Mouse (Mus musculus) embryonic facial prominence, embryonic 14.5 days (tissue): Measurements from ENCODE around the gene Olfr502. TPM values are rescaled to one million over a fixed set of nuclear protein-coding genes. Genes with fewer than 3 reads are reported as not detected.
"Not testable (repeated sequence)": the region's sequence is repeated elsewhere in the genome, so short reads cannot be mapped to it uniquely, and the experiment has no call there.

ENCODE experiments used
- ATAC-seq: fragments of 200-750 bp; cut with Nextera tagmentation; 2 replicates; pipeline ENCODE4 v1.8.0; 2017; ENCODE audit warnings: low read depth, moderate number of reproducible peaks, moderate TSS enrichment
- DNase-seq: peaks from one replicate; pipeline ENCODE4 v3.0.0-alpha.2; 2015; ENCODE audit warnings: low spot score
- H3K27ac ChIP-seq: fragments of 300-500 bp; sonication (generic); replicated peaks from 2 replicates; pipeline ENCODE4 v1.5.1; 2014; ENCODE audit warnings: low read depth, mild to moderate bottlenecking, low read length, moderate library complexity
- H3K27me3 ChIP-seq: fragments of 300-500 bp; sonication (generic); replicated peaks from 2 replicates; pipeline ENCODE4 v1.6.1; 2014; ENCODE audit warnings: low read length; ENCODE audit not compliant: control insufficient read depth, insufficient read depth
- H3K36me3 ChIP-seq: fragments of 300-500 bp; sonication (generic); 2 replicates; pipeline ENCODE4 v1.6.1; 2014; ENCODE audit warnings: low read length, mixed read lengths; ENCODE audit not compliant: control insufficient read depth, insufficient read depth
- H3K4me1 ChIP-seq: fragments of 300-500 bp; sonication (generic); 2 replicates; pipeline ENCODE4 v1.6.1; 2014; ENCODE audit warnings: antibody characterized with exemption, low read length; ENCODE audit not compliant: control insufficient read depth, insufficient read depth
- H3K4me2 ChIP-seq: fragments of 300-500 bp; sonication (generic); 2 replicates; pipeline ENCODE4 v1.6.1; 2014; ENCODE audit warnings: low read depth, mild to moderate bottlenecking, low read length, moderate library complexity, mixed read lengths
- H3K4me3 ChIP-seq: fragments of 300-500 bp; sonication (generic); 2 replicates; pipeline ENCODE4 v1.5.1; 2014; ENCODE audit warnings: low read depth, mild to moderate bottlenecking, low read length
- H3K9ac ChIP-seq: fragments of 300-500 bp; sonication (generic); 2 replicates; pipeline ENCODE4 v1.6.1; 2014; ENCODE audit warnings: low read depth, mild to moderate bottlenecking, low read length, moderate library complexity, mixed read lengths
- H3K9me3 ChIP-seq: fragments of 300-500 bp; sonication (generic); 2 replicates; pipeline ENCODE4 v1.6.1; 2016; ENCODE audit warnings: low read length; ENCODE audit not compliant: control insufficient read depth
- WGBS: fragments of 180-500 bp; shearing (Covaris S2); extraction: QIAGEN DNeasy Blood & Tissue Kit; methylation state at CpG from one replicate; pipeline ENCODE4 v1.1.7; 2014; 5-methylcytosine and 5-hydroxymethylcytosine counted together
- polyA plus RNA-seq: library from polyadenylated mRNA; unstranded; fragments of >200 nt; fragmentation: Nextera tagmentation; extraction: Ambion mirVana; gene quantifications from 2 replicates; pipeline ENCODE4 v1.2.1, GENCODE M21; 2014

Gene Olfr502
- 0.07 TPM in 1 of 2 replicates, not detected in the other for polyA plus RNA-seq

DNA sequence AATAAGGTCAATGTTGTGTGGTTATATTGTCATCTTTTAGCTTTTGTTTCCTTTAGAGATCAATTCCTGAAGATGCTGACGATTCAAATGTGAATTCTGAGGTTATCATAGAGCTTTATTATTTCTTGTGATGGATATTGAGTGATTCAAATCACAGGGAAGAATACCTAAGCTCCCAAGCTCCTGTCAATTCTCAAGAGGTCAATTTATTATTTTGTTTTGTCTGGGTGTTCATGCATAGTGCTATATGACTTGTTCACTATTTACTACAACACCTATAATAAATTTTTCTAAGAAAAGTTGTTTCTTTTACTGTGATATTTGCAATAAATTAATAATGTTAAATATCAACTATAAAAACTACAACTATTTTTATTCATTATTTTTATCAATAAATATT, at the start of gene Olfr502:
Olfr502 (minus strand) TSS at position 101 of the 400 bp plus-strand sequence.
- Histone ChIP-seq H3K36me3 (no peaks in the 10 kb centered on the region), H3K9ac (no peak within 1 kb of the TSS), H3K9me3 (no peaks in the 10 kb centered on the region), H3K4me3 (no peak within 1 kb of the TSS), H3K27ac (no peak within 1 kb of the TSS), H3K4me2 (no peak within 1 kb of the TSS), H3K4me1 (no peaks in the 10 kb centered on the region), H3K27me3 (no peaks in the 10 kb centered on the region)
- DNase-seq: no peak
- 80% methylated on average over 1 of the region's 1 CpGs for WGBS
- no peak for ATAC-seq

- H3K27me3 ChIP-seq: no peaks in the 10 kb centered on the region
- ATAC-seq (no peak), DNase-seq (no peak)
- H3K27ac ChIP-seq: no peak within 1 kb of the TSS
- no peak within 1 kb of the TSS for H3K9ac ChIP-seq
- no peaks in the 10 kb centered on the region for H3K36me3 ChIP-seq
- no peaks in the 10 kb centered on the region for H3K4me1 ChIP-seq
- H3K4me2 ChIP-seq: no peak within 1 kb of the TSS
- H3K9me3 ChIP-seq: no peaks in the 10 kb centered on the region
- no peak within 1 kb of the TSS for H3K4me3 ChIP-seq
- 95% methylated on average over 1 of the region's 1 CpGs for WGBS
These were observed 40.8 kb upstream of the Olfr502 start, which contains the start of gene Olfr504 for GRCm38 (mm10) chr7:108565693-108566092. Gene Olfr504, minus strand, starts transcription at chr7:108565793.

- 45% methylated on average over 1 of the region's 1 CpGs for WGBS
- not testable (repeated sequence) for DNase-seq, H3K4me2 ChIP-seq, H3K27me3 ChIP-seq, H3K9ac ChIP-seq, ATAC-seq, H3K9me3 ChIP-seq, H3K4me1 ChIP-seq, H3K27ac ChIP-seq, H3K4me3 ChIP-seq, H3K36me3 ChIP-seq
These were observed 19.4 kb upstream of the Olfr502 start, which contains the start of gene Olfr503 for GRCm38 (mm10) chr7:108544227-108544626. Gene Olfr503, plus strand, starts transcription at chr7:108544527.

GRCm38 (mm10) chr7:108542416-108542815, 17.6 kb upstream of the Olfr502 start:
- Histone ChIP-seq H3K4me1 (no peaks in the 10 kb centered on the region), H3K27me3 (no peaks in the 10 kb centered on the region), H3K4me2 (no peak overlapping the region), H3K9me3 (no peaks in the 10 kb centered on the region), H3K36me3 (no peaks in the 10 kb centered on the region), H3K9ac (no peak overlapping the region), H3K27ac (no peak overlapping the region), H3K4me3 (no peak overlapping the region)
- ATAC-seq: no peak
- DNase-seq: no peak
- 81% methylated on average over 13 of the region's 13 CpGs for WGBS

Other genes starting within 250 kb of the Olfr502 start
- gene Olfr490, start 236.1 kb downstream of the Olfr502 start, polyA plus RNA-seq: not detected in 2 replicates
- 0.13 TPM in 1 of 2 replicates, not detected in the other for gene Olfr491, start 211.6 kb downstream of the Olfr502 start, polyA plus RNA-seq
- not detected in 2 replicates for gene Olfr492, start 201.4 kb downstream of the Olfr502 start, polyA plus RNA-seq
- gene Olfr493, start 178.1 kb downstream of the Olfr502 start, polyA plus RNA-seq: not detected in 2 replicates
- gene Olfr494, start 159.7 kb downstream of the Olfr502 start, polyA plus RNA-seq: 0.22 TPM in 1 of 2 replicates, not detected in the other
- 0.11 TPM in 1 of 2 replicates, not detected in the other for gene Olfr495, start 131.9 kb downstream of the Olfr502 start, polyA plus RNA-seq
- gene Olfr497, start 104.6 kb downstream of the Olfr502 start, polyA plus RNA-seq: not detected in 2 replicates
- 0.13 TPM in 1 of 2 replicates, not detected in the other for gene Olfr498, start 59.7 kb downstream of the Olfr502 start, polyA plus RNA-seq
- gene Olfr503, start 19.5 kb upstream of the Olfr502 start, polyA plus RNA-seq: not detected in 2 replicates
- not detected in 2 replicates for gene Olfr504, start 40.7 kb upstream of the Olfr502 start, polyA plus RNA-seq
- gene Olfr506, start 85.7 kb upstream of the Olfr502 start, polyA plus RNA-seq: 0.16 TPM in 1 of 2 replicates, not detected in the other
- gene Olfr507, start 96.7 kb upstream of the Olfr502 start, polyA plus RNA-seq: not detected in 2 replicates
- not detected in 2 replicates for gene Olfr508, start 104.9 kb upstream of the Olfr502 start, polyA plus RNA-seq
- gene Olfr509, start 126.8 kb upstream of the Olfr502 start, polyA plus RNA-seq: 0.05 and 0.08 TPM in 2 replicates
- not detected in 2 replicates for gene Olfr510, start 141.4 kb upstream of the Olfr502 start, polyA plus RNA-seq
- 0.20 TPM in 1 of 2 replicates, not detected in the other for gene Olfr512, start 188.3 kb upstream of the Olfr502 start, polyA plus RNA-seq
- 0.14 TPM in 1 of 2 replicates, not detected in the other for gene Olfr513, start 225.9 kb upstream of the Olfr502 start, polyA plus RNA-seq